Mouse (Mus musculus): Measurements from ENCODE around the gene Dgki. TPM values are rescaled to one million over a fixed set of nuclear protein-coding genes. Genes with fewer than 3 reads are reported as not detected.
A peak's percentile ranks its signal among the peaks of the same experiment; 100 is the strongest.

Dgki gene
- polyA plus RNA-seq, 1 experiment from 2014 or later = 0.92 TPM

DNA sequence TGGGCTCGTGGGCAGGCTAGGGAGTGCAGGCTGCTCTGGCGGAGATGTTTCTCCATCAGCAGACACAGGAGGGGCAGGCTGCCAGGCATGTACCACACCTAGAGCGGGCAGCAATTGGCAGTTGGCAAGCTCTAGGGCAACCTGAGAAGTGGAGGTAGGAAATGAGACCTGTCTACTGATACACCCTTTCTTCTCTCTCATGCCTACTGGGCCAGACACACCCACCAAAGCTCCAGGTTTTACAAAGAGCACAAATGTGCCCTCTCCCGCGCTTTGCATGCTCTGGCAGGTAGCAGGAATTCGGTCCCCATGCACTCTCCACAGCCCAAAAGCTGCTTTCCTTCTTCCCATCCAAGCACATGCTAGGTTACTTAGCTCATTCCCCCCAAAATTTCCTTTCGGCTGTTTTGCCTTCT lies 490.7 kb downstream of the Dgki start:
- H3K9me3 ChIP-seq = no peaks in the 10 kb centered on the region
- 9% methylated on average over 7 of the region's 7 CpGs for WGBS
- peak overlapping the region; percentile 62 for H3K9ac ChIP-seq
- H3K4me2 ChIP-seq = peak overlapping the region; percentile 67
- H3K36me3 ChIP-seq = no peaks in the 10 kb centered on the region
- H3K4me3 ChIP-seq = peak overlapping the region; percentile 61
- peaks cover 10% of the 10 kb centered on the region for H3K4me1 ChIP-seq
- H3K27me3 ChIP-seq = no peaks in the 10 kb centered on the region
- peak; percentile 53; the same call in 1 of the 2 replicates for ATAC-seq (ENCODE audit: insufficient number of reproducible peaks, low FRiP score, low TSS enrichment, low read depth)
- peak overlapping the region; percentile 97 for H3K27ac ChIP-seq

DNA sequence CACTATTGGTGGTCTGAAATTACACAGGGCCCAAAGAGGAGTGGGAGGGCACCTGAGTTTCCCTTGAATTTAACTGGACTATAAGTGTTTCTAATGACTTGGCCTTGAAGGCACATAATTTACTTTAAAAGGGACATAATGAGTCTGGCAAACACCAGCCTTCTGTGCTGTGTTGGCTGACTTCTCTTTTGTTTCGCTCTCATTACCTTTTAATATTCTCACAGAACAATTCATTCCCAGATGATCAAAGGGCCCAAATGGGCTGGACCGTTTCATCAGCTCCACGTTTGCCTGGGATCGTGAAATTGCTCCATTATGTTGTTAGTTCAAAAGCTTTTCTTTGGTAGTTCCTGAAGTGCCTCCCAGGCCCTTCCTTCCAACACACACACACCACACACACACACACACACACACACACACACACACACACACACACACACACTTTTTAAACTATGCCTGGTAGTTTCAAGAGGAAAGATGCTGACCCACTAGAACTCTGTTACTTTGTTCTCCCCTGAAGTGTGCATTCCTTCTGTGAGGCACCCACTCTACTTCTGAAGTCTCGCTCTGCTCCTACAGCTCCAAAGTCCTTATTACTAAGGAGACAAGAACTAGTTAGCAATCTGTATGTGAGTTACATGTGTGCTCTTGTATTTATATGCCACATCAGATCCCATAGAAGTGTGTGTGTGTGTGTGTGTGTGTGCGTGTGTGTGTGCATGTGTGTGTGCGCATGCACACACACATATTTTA lies 491.5 kb downstream of the Dgki start:
- peaks cover 10% of the 10 kb centered on the region for H3K4me1 ChIP-seq
- H3K9ac ChIP-seq = peak overlapping the region; percentile 62
- no peaks in the 10 kb centered on the region for H3K9me3 ChIP-seq
- no peaks in the 10 kb centered on the region for H3K27me3 ChIP-seq
- 20% methylated on average over 7 of the region's 7 CpGs for WGBS
- H3K27ac ChIP-seq = peak overlapping the region; percentile 97
- H3K4me2 ChIP-seq = peak overlapping the region; percentile 67
- peak overlapping the region; percentile 61 for H3K4me3 ChIP-seq
- H3K36me3 ChIP-seq = peaks cover 2% of the 10 kb centered on the region; the same call in 1 of the 2 replicates
- no peak for ATAC-seq (ENCODE audit: insufficient number of reproducible peaks, low FRiP score, low TSS enrichment, low read depth)

DNA sequence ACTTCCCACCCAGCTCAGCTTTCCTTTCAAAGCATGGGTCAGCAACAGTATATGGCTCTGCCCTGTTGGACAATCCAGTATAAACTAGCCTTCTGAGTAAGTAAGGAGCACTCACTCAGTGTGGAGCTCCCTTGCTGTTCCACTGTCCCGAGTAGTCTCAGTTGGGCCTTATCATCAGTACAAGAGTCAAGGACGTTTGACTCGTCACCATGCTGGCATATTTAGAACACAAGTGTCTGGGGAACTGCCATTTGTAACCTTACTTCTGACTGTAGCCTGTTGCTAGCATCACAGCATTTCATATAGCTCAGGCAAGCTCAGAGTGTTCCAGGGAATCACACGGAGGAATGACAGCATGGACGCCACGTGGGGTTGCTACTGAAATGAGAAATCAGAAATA lies 493.1 kb downstream of the Dgki start:
- H3K4me1 ChIP-seq = peaks cover 10% of the 10 kb centered on the region
- no peak overlapping the region for H3K27ac ChIP-seq
- H3K36me3 ChIP-seq = peaks cover 8% of the 10 kb centered on the region; the same call in 1 of the 2 replicates
- no peak overlapping the region for H3K4me2 ChIP-seq
- H3K9ac ChIP-seq = no peak overlapping the region
- H3K9me3 ChIP-seq = no peaks in the 10 kb centered on the region
- no peak for ATAC-seq (ENCODE audit: insufficient number of reproducible peaks, low FRiP score, low TSS enrichment, low read depth)
- no peak overlapping the region for H3K4me3 ChIP-seq
- WGBS = 87% methylated on average over 6 of the region's 6 CpGs
- H3K27me3 ChIP-seq = no peaks in the 10 kb centered on the region

DNA sequence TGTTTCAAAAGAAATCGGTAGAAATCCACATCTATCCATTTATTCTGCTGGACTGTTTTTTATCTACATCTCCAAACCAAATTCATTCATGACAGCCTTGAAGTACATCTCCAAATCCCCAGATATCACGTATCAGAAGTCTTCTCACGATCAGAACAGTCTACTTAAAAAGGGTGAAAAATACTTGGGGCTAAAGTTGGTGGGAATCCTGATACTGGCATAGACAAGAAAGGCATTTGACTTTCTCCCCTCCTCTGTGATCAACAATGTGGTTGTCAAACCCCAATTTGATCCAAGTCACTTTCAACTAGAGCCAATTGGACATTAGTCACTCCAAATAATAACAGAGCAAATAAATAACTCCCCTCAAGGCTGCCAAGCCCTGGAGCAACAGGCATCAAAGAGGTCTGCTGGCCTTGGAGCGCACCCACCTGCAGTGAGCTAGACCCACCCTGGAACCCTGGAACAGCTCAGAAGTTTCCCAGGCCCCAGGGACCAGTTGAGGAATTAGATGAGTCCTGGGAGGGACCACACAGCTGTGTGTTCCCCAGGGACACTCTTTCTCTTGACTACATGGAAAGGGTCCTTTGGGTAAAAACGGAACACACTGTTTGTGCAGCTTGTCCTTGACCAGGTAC lies 499.6 kb downstream of the Dgki start:
- Histone ChIP-seq H3K27me3 (no peaks in the 10 kb centered on the region), H3K36me3 (peaks cover 8% of the 10 kb centered on the region; the same call in 1 of the 2 replicates)
- ATAC-seq (ENCODE audit: insufficient number of reproducible peaks, low FRiP score, low TSS enrichment, low read depth) = no peak

DNA sequence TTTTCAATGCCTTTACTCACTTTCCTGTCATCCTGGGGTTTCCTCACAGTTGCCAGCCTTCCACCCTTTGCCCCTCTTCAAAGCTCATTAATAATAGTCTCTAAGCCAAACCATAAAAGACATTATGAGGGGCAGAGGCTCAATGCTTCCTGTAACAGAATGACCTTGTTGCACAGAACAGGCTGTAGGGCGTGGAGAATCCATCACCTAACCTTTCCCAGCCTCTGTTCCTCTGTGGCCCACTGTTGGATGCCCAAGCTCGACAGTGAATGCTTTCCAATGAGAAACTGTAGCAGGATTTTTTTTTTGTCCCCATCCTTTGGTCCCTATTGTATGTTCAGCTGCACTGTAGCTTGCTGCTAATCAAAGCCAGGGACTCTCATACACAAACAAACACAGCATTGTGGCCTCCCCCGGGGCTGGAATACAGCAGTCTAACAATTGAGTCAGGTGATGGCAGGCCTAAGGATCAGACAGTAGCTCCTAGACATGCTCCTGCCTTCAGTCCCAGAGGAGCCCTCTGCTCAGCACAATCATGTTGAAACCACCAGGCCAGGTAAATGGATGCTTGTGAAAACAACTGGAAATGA lies 502.8 kb downstream of the Dgki start:
- Histone ChIP-seq H3K9me3 (no peaks in the 10 kb centered on the region), H3K27ac (no peak overlapping the region), H3K4me3 (no peak overlapping the region), H3K4me2 (no peak overlapping the region), H3K9ac (no peak overlapping the region), H3K4me1 (no peaks in the 10 kb centered on the region; the same call in 1 of the 2 replicates), H3K36me3 (no peaks in the 10 kb centered on the region), H3K27me3 (no peaks in the 10 kb centered on the region)
- no peak for ATAC-seq (ENCODE audit: insufficient number of reproducible peaks, low FRiP score, low TSS enrichment, low read depth)
- 38% methylated on average over 3 of the region's 3 CpGs for WGBS

More for the DNA sequence above, 499.6 kb downstream of the Dgki start:
- no peak overlapping the region for H3K4me2 ChIP-seq
- no peak overlapping the region for H3K27ac ChIP-seq
- WGBS = 80% methylated on average over 5 of the region's 5 CpGs
- no peak overlapping the region for H3K9ac ChIP-seq
- no peaks in the 10 kb centered on the region for H3K9me3 ChIP-seq
- no peak overlapping the region for H3K4me3 ChIP-seq
- no peaks in the 10 kb centered on the region; the same call in 1 of the 2 replicates for H3K4me1 ChIP-seq

Other genes with a start within 250 kb of the Dgki start
- 29.9 and 35.0 TPM in 2 replicates for gene Creb3l2, start 142.0 kb upstream of the Dgki start, polyA plus RNA-seq (2015; fragmentation: Nextera tagmentation; extraction: Ambion mirVana)
- 0.95 and 1.2 TPM in 2 replicates for gene Akr1d1, start 230.0 kb upstream of the Dgki start, polyA plus RNA-seq (2015; fragmentation: Nextera tagmentation; extraction: Ambion mirVana)

Measured in limb, embryonic 15.5 days (tissue).